Mouse (Mus musculus) embryo, embryonic 10 days (tissue): Measurements from ENCODE around the gene Arrb1.

Source experiments
- DNase-seq: peaks from one replicate; pipeline ENCODE4 v3.0.0-alpha.2; 2015; ENCODE audit warnings: low spot score

Arrb1 gene

GRCm38 (mm10) chr7:99580247-99580646 is 45.0 kb downstream of the Arrb1 start:
- peak; percentile 20 for DNase-seq

GRCm38 (mm10) chr7:99582306-99582705 is 47.0 kb downstream of the Arrb1 start:
- no peak for DNase-seq

GRCm38 (mm10) chr7:99582867-99583266 is 47.6 kb downstream of the Arrb1 start:
- peak; percentile 49 for DNase-seq

GRCm38 (mm10) chr7:99583625-99584024 is 48.4 kb downstream of the Arrb1 start:
- peak; percentile 25 for DNase-seq

GRCm38 (mm10) chr7:99585976-99586375 is 50.7 kb downstream of the Arrb1 start:
- DNase-seq = no peak

GRCm38 (mm10) chr7:99590064-99590463 is 54.8 kb downstream of the Arrb1 start:
- peak; percentile 85 for DNase-seq

GRCm38 (mm10) chr7:99590646-99591045 is 55.4 kb downstream of the Arrb1 start:
- no peak for DNase-seq

GRCm38 (mm10) chr7:99592669-99593068 is 57.4 kb downstream of the Arrb1 start:
- DNase-seq = no peak

- DNase-seq = peak; percentile 11
These were observed 58.9 kb downstream of the Arrb1 start for GRCm38 (mm10) chr7:99593868-99594803.

- DNase-seq = no peak
These were observed 63.5 kb downstream of the Arrb1 start for GRCm38 (mm10) chr7:99598722-99599121.

GRCm38 (mm10) chr7:99603875-99604662 is 68.8 kb downstream of the Arrb1 start:
- DNase-seq = no peak

GRCm38 (mm10) chr7:99605058-99605457 is 69.8 kb downstream of the Arrb1 start:
- DNase-seq = no peak

- DNase-seq = no peak
These were observed 71.0 kb downstream of the Arrb1 start for GRCm38 (mm10) chr7:99606303-99606702.

- no peak for DNase-seq
These were observed 71.5 kb downstream of the Arrb1 start for GRCm38 (mm10) chr7:99606766-99607165.

GRCm38 (mm10) chr7:99607632-99608031 is 72.4 kb downstream of the Arrb1 start:
- DNase-seq = no peak

GRCm38 (mm10) chr7:99618264-99618663 is 83.0 kb downstream of the Arrb1 start:
- no peak for DNase-seq

- peak; percentile 61 for DNase-seq
These were observed 83.6 kb downstream of the Arrb1 start for GRCm38 (mm10) chr7:99618860-99619259.

GRCm38 (mm10) chr7:99625722-99626375 is 90.6 kb downstream of the Arrb1 start:
- DNase-seq = peak; percentile 91

- DNase-seq = peak; percentile 42
These were observed 91.4 kb downstream of the Arrb1 start, which contains the start of gene Tpbgl for GRCm38 (mm10) chr7:99626376-99627270. Tpbgl (minus strand) TSS chr7:99627103.

GRCm38 (mm10) chr7:99627366-99627765 is 92.1 kb downstream of the Arrb1 start:
- no peak for DNase-seq

GRCm38 (mm10) chr7:99632286-99632685 is 97.0 kb downstream of the Arrb1 start:
- DNase-seq = peak; percentile 72
